Mouse (Mus musculus) adrenal gland, postnatal 36 days (tissue): Measurements from ENCODE around the gene N4bp2l1. TPM values are rescaled to one million over a fixed set of nuclear protein-coding genes. Genes with fewer than 3 reads are reported as not detected.
A peak's percentile ranks its signal among the peaks of the same experiment; 100 is the strongest.

Experiments used
- DNase-seq, 2 experiments: peaks; one replicate each; pipeline ENCODE4 v3.0.0; 2021; ENCODE audit warnings: mixed read lengths in 1 of 2
- total RNA-seq, 2 experiments: library from RNA; stranded (reverse); gene quantifications; 2 replicates each; pipeline ENCODE4 v1.2.3; 2021

Gene N4bp2l1
- total RNA-seq, 2 experiments from 2014 or later: 33.2 to 37.1 TPM

- no peak for DNase-seq
Observed at GRCm38 (mm10) chr5:150566971-150567370, 30.0 kb downstream of the N4bp2l1 start.

GRCm38 (mm10) chr5:150566226-150566625, 30.8 kb downstream of the N4bp2l1 start:
- no peak for DNase-seq

GRCm38 (mm10) chr5:150564426-150564825, 32.6 kb downstream of the N4bp2l1 start:
- DNase-seq: no peak

GRCm38 (mm10) chr5:150561783-150562182, 35.2 kb downstream of the N4bp2l1 start:
- DNase-seq: no peak

GRCm38 (mm10) chr5:150561376-150561775, 35.6 kb downstream of the N4bp2l1 start:
- DNase-seq: no peak

- no peak for DNase-seq
Observed at GRCm38 (mm10) chr5:150560851-150561250, 36.1 kb downstream of the N4bp2l1 start.

- DNase-seq: no peak
Observed at GRCm38 (mm10) chr5:150559519-150560103, 37.4 kb downstream of the N4bp2l1 start.

GRCm38 (mm10) chr5:150551637-150552036, 45.4 kb downstream of the N4bp2l1 start:
- no peak for DNase-seq

- DNase-seq: no peak
Observed at GRCm38 (mm10) chr5:150543184-150543583, 53.8 kb downstream of the N4bp2l1 start.

GRCm38 (mm10) chr5:150541302-150541701, 55.7 kb downstream of the N4bp2l1 start:
- no peak for DNase-seq

- no peak for DNase-seq
Observed at GRCm38 (mm10) chr5:150525239-150525638, 71.7 kb downstream of the N4bp2l1 start.

GRCm38 (mm10) chr5:150522867-150523234, 74.1 kb downstream of the N4bp2l1 start:
- no peak for DNase-seq

- DNase-seq: peak; percentile 94 to 96
Observed at GRCm38 (mm10) chr5:150521937-150522866, 74.8 kb downstream of the N4bp2l1 start, which contains the start of gene Brca2. TSS of gene Brca2 (plus strand) at chr5:150522630.

Other genes starting within 250 kb of the N4bp2l1 start
- not detected for gene Zar1l, start 79.0 kb downstream of the N4bp2l1 start, total RNA-seq
- 1 to 10 TPM; 5.4 to 6.0 TPM for gene Brca2, start 74.6 kb downstream of the N4bp2l1 start, total RNA-seq
- 10 to 100 TPM; 79.0 to 87.5 TPM for gene N4bp2l2, start 69.0 kb upstream of the N4bp2l1 start, total RNA-seq
- gene Pds5b, start 76.6 kb upstream of the N4bp2l1 start, total RNA-seq: 10 to 100 TPM; 24.9 to 25.4 TPM